Mouse (Mus musculus) kidney, adult 2 months (tissue): ENCODE measurements at regions not wholly inside any gene's neighbourhood (a gene's known extent, or its start where the extent isn't known, plus 50 kb on each side); places are given as distances from the start of the nearest gene placed in this dataset.

ENCODE experiments used
- CTCF ChIP-seq: fragments of 200-500 bp; conservative IDR thresholded peaks from 2 replicates; pipeline ENCODE4 v1.5.1; 2011; ENCODE audit warnings: low read depth, mild to moderate bottlenecking, control low read depth, low read length, moderate library complexity, mixed read lengths; ENCODE audit not compliant: insufficient read depth, insufficient read length
- POLR2A ChIP-seq: fragments of 200-500 bp; IDR thresholded peaks from one replicate; pipeline ENCODE4 v1.6.1; 2011; ENCODE audit warnings: low read depth, low read length, control low read depth

- TF ChIP-seq CTCF = no peak
- TF ChIP-seq POLR2A = no peak
These were observed 65.9 kb upstream of the Tab2 start for GRCm38 (mm10) chr10:8021971-8022370.
